Mouse (Mus musculus): ENCODE results near the gene H2afy. TPM values are rescaled to one million over a fixed set of nuclear protein-coding genes. Genes with fewer than 3 reads are reported as not detected.

The H2afy gene
- 16.7 TPM for polyA plus RNA-seq (2014; fragmentation: Illumina TruSeq; extraction: RNeasy Lipid Tissue Mini Kit (QIAGEN cat#74804); ENCODE audit: low replicate concordance)

GRCm38 (mm10) chr13:56136200-56136599 is at the start of gene H2afy:
Gene H2afy, minus strand, starts transcription at chr13:56136361.

GRCm38 (mm10) chr13:56178416-56179035 is 42.4 kb upstream of the H2afy start, which contains the start of gene Tifab:
Gene Tifab, minus strand, starts transcription at chr13:56178885.

Other genes with a start within 250 kb of the H2afy start
- 2.2 TPM for gene Tifab, start 42.5 kb upstream of the H2afy start, polyA plus RNA-seq (2014; fragmentation: Illumina TruSeq; extraction: RNeasy Lipid Tissue Mini Kit (QIAGEN cat#74804); ENCODE audit: low replicate concordance)
- gene Neurog1, start 115.8 kb upstream of the H2afy start, polyA plus RNA-seq (2014; fragmentation: Illumina TruSeq; extraction: RNeasy Lipid Tissue Mini Kit (QIAGEN cat#74804); ENCODE audit: low replicate concordance): not detected
- gene Cxcl14, start 160.2 kb upstream of the H2afy start, polyA plus RNA-seq (2014; fragmentation: Illumina TruSeq; extraction: RNeasy Lipid Tissue Mini Kit (QIAGEN cat#74804); ENCODE audit: low replicate concordance): 10.5 TPM